In genomic region chr1:140245876-140246597, GRCm38 (mm10) we compare ENCODE assay signal across 8 mouse cellular contexts. TPM values are rescaled to one million over a fixed set of nuclear protein-coding genes. Genes with fewer than 3 reads are reported as not detected.
DNase-seq lines count a peak whose midpoint lies in the region; ATAC-seq and TF ChIP-seq lines count a peak whose summit lies in the region.

Gene Kcnt2 (plus strand): TSS chr1:140246158.

- H3K9ac ChIP-seq in forebrain, postnatal 0 days, result peak within 1 kb of the TSS; percentile 56
- peak within 1 kb of the TSS; percentile 20; the same call in 1 of the 2 replicates for H3K9ac ChIP-seq in lung, embryonic 14.5 days

- no peaks in the 10 kb centered on the region for H3K36me3 ChIP-seq in forebrain, postnatal 0 days (ENCODE audit: insufficient read depth)
- no peaks in the 10 kb centered on the region for H3K36me3 ChIP-seq in lung, embryonic 14.5 days (ENCODE audit: insufficient read depth)

- H3K27ac ChIP-seq in forebrain, postnatal 0 days (ENCODE audit: low read depth, low read length), result no peak within 1 kb of the TSS
- H3K27ac ChIP-seq in lung, embryonic 14.5 days (ENCODE audit: low read depth), result no peak within 1 kb of the TSS

- H3K9me3 ChIP-seq in forebrain, postnatal 0 days (ENCODE audit: low read length), result no peaks in the 10 kb centered on the region
- no peaks in the 10 kb centered on the region for H3K9me3 ChIP-seq in lung, embryonic 14.5 days (ENCODE audit: low read depth, low read length)

- no peaks in the 10 kb centered on the region for H3K27me3 ChIP-seq in forebrain, postnatal 0 days (ENCODE audit: insufficient read depth, low read length)
- no peaks in the 10 kb centered on the region for H3K27me3 ChIP-seq in lung, embryonic 14.5 days (ENCODE audit: insufficient read depth, low read length)

- intact Hi-C loops in heart, postnatal 25 days (cut with DNase I), result no loop called here

- no peak for TF ChIP-seq CTCF in forebrain, postnatal 0 days (IDR thresholded peaks at IDR 0.05; ENCODE audit: low read depth)
- TF ChIP-seq CTCF in lung, embryonic 14.5 days (IDR thresholded peaks at IDR 0.05; ENCODE audit: low read depth), result no peak

- peak; percentile 6 for DNase-seq in kidney, adult 11 months
- no peak for DNase-seq in kidney, adult 9 months
- peak; percentile 38 for DNase-seq in forebrain, postnatal 0 days
- peak; percentile 69 for DNase-seq in heart, postnatal 25 days (ENCODE audit: low spot score)
- DNase-seq in layer of hippocampus, postnatal 10 days (ENCODE audit: low spot score in 2 of 2), result peak; percentile 27 to 59
- peak; percentile 61 for DNase-seq in lung, embryonic 14.5 days
- DNase-seq in right cerebral cortex, postnatal 4 days, result peak; percentile 49
- no peak for DNase-seq in embryo, embryonic 11 days

- 1% methylated on average over 20 of the region's 21 CpGs for WGBS in forebrain, postnatal 0 days
- WGBS in lung, embryonic 14.5 days, result under 1% methylated on average over 21 of the region's 21 CpGs

- no peaks in the 10 kb centered on the region for H3K4me1 ChIP-seq in forebrain, postnatal 0 days (ENCODE audit: insufficient read depth)
- no peaks in the 10 kb centered on the region for H3K4me1 ChIP-seq in lung, embryonic 14.5 days (ENCODE audit: insufficient read depth)

- peak; percentile 72 for ATAC-seq in forebrain, postnatal 0 days
- ATAC-seq in lung, embryonic 14.5 days (ENCODE audit: insufficient read depth), result peak; percentile 72

- H3K4me3 ChIP-seq in forebrain, postnatal 0 days (ENCODE audit: low read depth, low read length), result peak within 1 kb of the TSS; percentile 59
- H3K4me3 ChIP-seq in lung, embryonic 14.5 days (ENCODE audit: low read depth, low read length), result peak within 1 kb of the TSS; percentile 43

- H3K4me2 ChIP-seq in forebrain, postnatal 0 days (ENCODE audit: low read depth), result peak within 1 kb of the TSS; percentile 65
- peak within 1 kb of the TSS; percentile 81 for H3K4me2 ChIP-seq in lung, embryonic 14.5 days

RNA-seq across cellular contexts. Expression of gene Kcnt2, which starts in this region (rescaled TPM):
- total RNA-seq in forebrain, postnatal 0 days (2014; rRNA removed), result 8.9 and 12.5 TPM in 2 replicates
- 1.9 and 2.4 TPM in 2 replicates for polyA plus RNA-seq in forebrain, postnatal 0 days (2015; fragmentation: Nextera tagmentation; extraction: Ambion mirVana)
- total RNA-seq in heart, postnatal 25 days (2021), result 1 to 10 TPM; 2.6 to 2.9 TPM
- 10 to 100 TPM; 25.5 to 25.7 TPM for total RNA-seq in layer of hippocampus, postnatal 10 days (2021)
- 1.1 TPM in 2 replicates for polyA plus RNA-seq in lung, embryonic 14.5 days (2014; fragmentation: Nextera tagmentation; extraction: Ambion mirVana)

Comparison
In these comparisons a context has a peak if more than half of its experiments do, and no peak if none do; other contexts are left out.
1. DNase-seq: peak in kidney, adult 11 months (single experiment), forebrain, postnatal 0 days (single experiment), heart, postnatal 25 days (single experiment), layer of hippocampus, postnatal 10 days (2 of 2), lung, embryonic 14.5 days (single experiment) and right cerebral cortex, postnatal 4 days (single experiment); none in kidney, adult 9 months (single experiment) and embryo, embryonic 11 days (single experiment).